Mouse (Mus musculus): ENCODE data around the gene Mob3c. TPM values are rescaled to one million over a fixed set of nuclear protein-coding genes. Genes with fewer than 3 reads are reported as not detected.

Mob3c gene
- polyA plus RNA-seq, 1 experiment from 2014 or later = 8.8 TPM

DNA sequence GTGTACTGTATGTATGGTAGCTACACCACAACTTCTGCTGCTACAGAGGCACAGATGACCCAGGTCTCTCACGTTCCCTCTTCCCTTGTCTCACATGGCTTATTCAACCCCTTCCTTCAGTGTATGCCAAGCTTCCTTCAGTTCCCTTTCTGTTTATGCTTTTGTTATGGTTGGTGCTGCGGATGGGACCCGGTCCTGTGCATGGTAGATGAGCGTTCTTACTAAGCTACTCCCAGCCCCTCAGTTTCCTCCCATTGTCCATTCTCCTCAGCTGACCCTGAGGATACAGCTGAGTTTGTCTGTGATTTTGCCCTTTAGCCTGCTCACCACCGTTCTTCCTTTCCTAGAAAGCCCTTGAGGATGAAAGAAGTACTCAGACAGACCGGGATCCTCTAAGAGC lies 23.7 kb downstream of the Mob3c start:
- Histone ChIP-seq H3K27me3 (0 out of 2 replicates have a peak, but pooled peaks cover 4% of the 10 kb centered on the region), H3K9ac (replicated peaks) (no peak overlapping the region), H3K4me3 (replicated peaks) (no peak overlapping the region), H3K9me3 (no peaks in the 10 kb centered on the region), H3K4me2 (no peak overlapping the region), H3K36me3 (peaks cover 53% of the 10 kb centered on the region), H3K27ac (no peak overlapping the region), H3K4me1 (replicated peaks) (peaks cover 32% of the 10 kb centered on the region)
- ATAC-seq (ENCODE audit: insufficient number of reproducible peaks, insufficient read depth, low FRiP score, low TSS enrichment, low read depth) = no peak
- WGBS = 91% methylated on average over 6 of the region's 6 CpGs

DNA sequence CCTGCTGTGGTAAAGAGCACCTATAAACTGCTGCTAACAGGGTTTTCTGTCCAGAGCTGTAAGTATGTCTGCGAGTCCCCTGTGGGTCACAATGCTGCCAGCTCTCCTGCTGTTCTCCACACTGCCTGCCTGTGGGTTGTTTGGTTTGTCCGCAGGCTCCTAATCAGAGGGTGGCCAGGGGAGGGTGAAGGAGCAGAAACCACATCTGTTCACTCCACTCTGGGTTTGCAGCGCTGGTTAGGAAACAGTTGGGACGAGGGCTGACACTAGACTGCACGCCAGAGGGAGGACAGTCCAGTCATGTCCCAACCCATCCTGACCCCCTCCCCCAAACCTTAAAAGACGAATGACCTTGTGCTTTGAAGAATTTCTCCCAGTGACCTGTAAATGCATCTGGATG lies 27.2 kb downstream of the Mob3c start:
- Histone ChIP-seq H3K27me3 (0 out of 2 replicates have a peak, but pooled peaks cover 5% of the 10 kb centered on the region), H3K9ac (replicated peaks) (no peak overlapping the region), H3K27ac (peak overlapping the region; percentile 69), H3K9me3 (no peaks in the 10 kb centered on the region), H3K4me2 (peak overlapping the region; percentile 31), H3K36me3 (peaks cover 60% of the 10 kb centered on the region), H3K4me1 (replicated peaks) (peaks cover 37% of the 10 kb centered on the region), H3K4me3 (replicated peaks) (no peak overlapping the region)
- ATAC-seq (ENCODE audit: insufficient number of reproducible peaks, insufficient read depth, low FRiP score, low TSS enrichment, low read depth) = peak; percentile 55; the same call in 1 of the 2 replicates
- 19% methylated on average over 6 of the region's 6 CpGs for WGBS

DNA sequence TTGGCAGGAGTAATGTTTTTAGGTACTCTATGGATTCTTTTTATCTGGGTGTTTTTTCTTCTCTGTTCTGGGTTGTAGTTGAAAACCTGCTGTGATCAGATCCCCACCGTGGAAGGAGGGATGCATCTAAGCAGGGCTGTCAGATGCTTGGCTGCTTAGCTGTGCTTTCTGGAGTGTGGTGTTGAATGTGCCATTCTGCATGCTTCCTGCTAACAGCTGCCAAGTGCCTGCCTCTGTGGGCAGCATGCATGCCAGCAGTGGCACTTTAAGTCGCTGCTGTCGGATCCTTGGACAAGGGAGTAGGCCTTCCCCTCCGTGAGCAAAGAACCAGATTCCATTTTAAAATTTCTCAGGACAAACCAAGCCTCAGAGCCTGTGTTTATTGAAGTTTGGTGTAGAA lies 27.7 kb downstream of the Mob3c start:
- Histone ChIP-seq H3K4me1 (replicated peaks) (peaks cover 37% of the 10 kb centered on the region), H3K4me3 (replicated peaks) (no peak overlapping the region), H3K36me3 (peaks cover 61% of the 10 kb centered on the region), H3K9me3 (no peaks in the 10 kb centered on the region), H3K9ac (replicated peaks) (peak overlapping the region; percentile 24; the same call in 1 of the 2 replicates), H3K4me2 (no peak overlapping the region), H3K27me3 (0 out of 2 replicates have a peak, but pooled peaks cover 5% of the 10 kb centered on the region), H3K27ac (peak overlapping the region; percentile 69)
- ATAC-seq (ENCODE audit: insufficient number of reproducible peaks, insufficient read depth, low FRiP score, low TSS enrichment, low read depth) = no peak
- 72% methylated on average over 4 of the region's 4 CpGs for WGBS

DNA sequence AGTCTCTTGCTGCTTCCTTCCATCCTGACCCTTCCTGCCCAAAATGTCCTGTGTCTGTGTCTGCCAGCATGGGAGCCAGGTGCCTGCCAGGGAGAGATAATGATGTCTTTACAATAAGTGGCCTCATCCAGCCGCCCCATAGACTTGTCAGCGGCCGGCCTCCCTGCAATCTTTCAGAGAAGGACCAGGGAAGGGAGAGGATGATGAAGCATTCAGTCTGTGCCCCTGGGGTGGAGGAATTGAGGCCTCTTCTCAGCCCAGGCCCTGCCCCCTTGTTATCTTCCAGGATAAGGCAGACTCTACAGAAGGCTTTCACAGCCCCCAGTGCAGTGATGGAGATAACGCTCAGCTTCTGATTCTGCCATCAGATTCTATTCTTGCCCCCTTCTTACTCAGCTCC lies 28.4 kb downstream of the Mob3c start:
- Histone ChIP-seq H3K4me1 (replicated peaks) (peaks cover 37% of the 10 kb centered on the region), H3K9me3 (no peaks in the 10 kb centered on the region), H3K36me3 (peaks cover 62% of the 10 kb centered on the region), H3K27me3 (0 out of 2 replicates have a peak, but pooled peaks cover 5% of the 10 kb centered on the region), H3K9ac (replicated peaks) (no peak overlapping the region), H3K27ac (no peak overlapping the region), H3K4me2 (no peak overlapping the region), H3K4me3 (replicated peaks) (no peak overlapping the region)
- 68% methylated on average over 4 of the region's 4 CpGs for WGBS
- ATAC-seq (ENCODE audit: insufficient number of reproducible peaks, insufficient read depth, low FRiP score, low TSS enrichment, low read depth) = no peak

DNA sequence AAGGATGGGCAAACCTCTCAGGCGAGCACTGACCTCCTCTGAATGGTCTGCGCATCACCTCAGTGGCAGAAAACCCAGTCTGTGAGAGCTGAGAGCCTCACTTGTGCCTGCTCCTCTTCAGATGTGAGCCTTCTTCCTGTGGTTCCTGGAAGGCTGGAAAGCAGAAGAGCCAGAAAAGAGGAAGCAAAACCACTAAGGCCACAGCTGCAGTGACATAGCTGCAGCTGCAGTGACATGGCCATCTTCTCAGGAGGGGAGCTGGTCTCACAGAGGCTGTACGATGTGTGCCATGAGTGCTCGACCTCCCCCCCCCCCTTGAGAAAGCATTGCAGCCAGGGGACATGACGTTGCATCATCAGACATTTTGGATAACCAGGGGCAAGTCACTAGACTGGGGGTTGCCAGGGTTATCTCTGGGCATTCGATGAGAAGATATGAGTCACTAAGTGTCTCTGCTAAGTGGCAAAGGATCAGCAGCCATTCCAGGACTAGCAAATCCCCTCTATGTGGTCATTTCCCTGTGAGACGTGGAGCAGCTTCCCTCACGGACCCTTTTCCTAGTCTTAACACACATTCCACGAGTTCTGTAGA lies 29.5 kb downstream of the Mob3c start:
- peaks cover 47% of the 10 kb centered on the region for H3K4me1 ChIP-seq (replicated peaks)
- no peak overlapping the region for H3K4me2 ChIP-seq
- no peak for ATAC-seq (ENCODE audit: insufficient number of reproducible peaks, insufficient read depth, low FRiP score, low TSS enrichment, low read depth)
- H3K27me3 ChIP-seq = 0 out of 2 replicates have a peak, but pooled peaks cover 5% of the 10 kb centered on the region
- no peaks in the 10 kb centered on the region for H3K9me3 ChIP-seq
- H3K9ac ChIP-seq (replicated peaks) = no peak overlapping the region
- H3K36me3 ChIP-seq = peaks cover 60% of the 10 kb centered on the region
- WGBS = 84% methylated on average over 9 of the region's 9 CpGs
- no peak overlapping the region for H3K27ac ChIP-seq
- no peak overlapping the region for H3K4me3 ChIP-seq (replicated peaks)

DNA sequence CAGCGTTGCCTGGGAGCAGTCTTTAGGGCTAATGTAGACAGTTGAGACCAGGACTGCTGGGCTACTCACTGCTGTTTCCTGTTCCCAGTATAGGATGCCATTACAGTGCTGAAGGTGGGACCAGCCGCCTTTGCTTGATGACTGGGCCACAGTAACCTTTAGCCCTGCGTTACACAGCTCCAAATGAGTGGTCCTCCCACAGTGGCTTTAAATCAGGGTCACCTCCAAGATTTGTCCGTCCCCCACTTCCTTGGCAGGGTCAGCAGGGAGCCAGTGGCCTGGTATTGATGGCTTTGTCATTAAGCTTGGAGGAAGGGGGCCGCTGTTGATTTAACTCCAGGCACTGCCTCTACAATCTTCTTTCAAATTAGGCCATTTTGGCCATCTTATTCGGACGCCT lies 35.5 kb downstream of the Mob3c start:
- Histone ChIP-seq H3K4me3 (replicated peaks) (no peak overlapping the region), H3K4me2 (peak overlapping the region; percentile 30; the same call in 1 of the 2 replicates), H3K9me3 (no peaks in the 10 kb centered on the region), H3K36me3 (peaks cover 47% of the 10 kb centered on the region), H3K9ac (replicated peaks) (no peak overlapping the region), H3K4me1 (replicated peaks) (peaks cover 48% of the 10 kb centered on the region), H3K27me3 (peaks cover 7% of the 10 kb centered on the region; the same call in 1 of the 2 replicates), H3K27ac (peak overlapping the region; percentile 90)
- WGBS = 13% methylated on average over 7 of the region's 7 CpGs
- peak; percentile 20; the same call in 1 of the 2 replicates for ATAC-seq (ENCODE audit: insufficient number of reproducible peaks, insufficient read depth, low FRiP score, low TSS enrichment, low read depth)

DNA sequence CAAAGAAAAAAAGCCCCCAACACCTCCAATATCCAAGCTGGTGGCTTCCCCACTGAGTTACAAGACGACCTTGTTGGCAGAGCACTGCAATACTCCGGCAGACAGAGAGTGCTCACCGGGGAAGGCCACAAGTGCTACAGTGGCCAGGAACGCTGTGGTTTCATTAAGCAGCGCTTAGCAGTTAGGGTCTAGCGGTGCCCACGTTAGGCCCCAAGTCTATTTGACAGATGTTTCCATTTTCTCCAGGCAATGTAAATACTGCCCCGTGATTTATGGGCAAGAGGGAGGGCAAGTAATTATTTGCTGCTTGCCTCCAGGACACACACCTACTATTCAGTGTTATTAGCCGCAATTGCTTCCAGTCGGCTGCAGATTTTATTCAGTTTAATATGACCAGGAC lies 36.0 kb downstream of the Mob3c start:
- Histone ChIP-seq H3K27ac (peak overlapping the region; percentile 90), H3K4me1 (replicated peaks) (peaks cover 53% of the 10 kb centered on the region), H3K4me3 (replicated peaks) (no peak overlapping the region), H3K9ac (replicated peaks) (no peak overlapping the region), H3K9me3 (no peaks in the 10 kb centered on the region), H3K27me3 (peaks cover 7% of the 10 kb centered on the region; the same call in 1 of the 2 replicates), H3K36me3 (peaks cover 44% of the 10 kb centered on the region), H3K4me2 (peak overlapping the region; percentile 30; the same call in 1 of the 2 replicates)
- ATAC-seq (ENCODE audit: insufficient number of reproducible peaks, insufficient read depth, low FRiP score, low TSS enrichment, low read depth) = peak; percentile 86
- WGBS = 4% methylated on average over 10 of the region's 10 CpGs

DNA sequence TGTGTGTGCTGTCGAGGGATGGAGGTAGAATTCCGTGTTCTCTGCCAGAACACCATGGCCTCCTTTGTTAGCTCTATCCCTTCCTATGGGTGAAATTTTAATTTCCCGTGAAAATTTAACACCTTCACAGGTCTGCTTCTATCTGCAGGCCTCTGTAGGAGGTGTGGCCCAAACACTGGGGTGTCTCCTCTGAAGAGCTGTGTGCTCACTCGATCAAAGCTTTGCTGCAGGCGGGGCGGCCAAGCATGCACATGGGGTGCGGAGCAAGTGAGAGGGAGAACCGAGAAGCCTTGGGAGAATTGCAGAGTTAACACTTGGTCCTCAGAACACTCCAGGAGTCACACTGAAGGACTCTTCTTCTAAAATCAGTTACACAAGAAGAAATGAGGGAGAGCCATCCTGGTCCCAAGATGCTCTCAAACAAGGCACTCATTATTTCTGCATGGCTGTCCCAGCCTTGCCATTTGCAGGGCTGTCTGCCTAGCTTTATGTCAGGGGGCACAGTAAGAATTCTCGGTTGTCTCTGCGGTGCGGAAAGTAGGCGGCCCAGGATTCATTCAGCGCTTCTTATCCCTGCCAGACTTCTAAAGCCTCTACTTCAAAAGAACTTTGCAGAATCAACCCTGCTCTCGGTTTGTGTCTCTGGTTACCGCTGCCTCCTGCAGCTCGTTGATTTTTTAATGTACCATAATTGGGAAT lies 41.8 kb downstream of the Mob3c start:
- H3K4me3 ChIP-seq (replicated peaks) = no peak overlapping the region
- no peak overlapping the region for H3K4me2 ChIP-seq
- H3K27me3 ChIP-seq = peaks cover 14% of the 10 kb centered on the region; the same call in 1 of the 2 replicates
- peaks cover 39% of the 10 kb centered on the region for H3K4me1 ChIP-seq (replicated peaks)
- peak overlapping the region; percentile 37; the same call in 1 of the 2 replicates for H3K27ac ChIP-seq
- H3K9me3 ChIP-seq = no peaks in the 10 kb centered on the region
- H3K9ac ChIP-seq (replicated peaks) = no peak overlapping the region; the same call in 1 of the 2 replicates
- peaks cover 48% of the 10 kb centered on the region for H3K36me3 ChIP-seq
- 16% methylated on average over 16 of the region's 16 CpGs for WGBS
- ATAC-seq (ENCODE audit: insufficient number of reproducible peaks, insufficient read depth, low FRiP score, low TSS enrichment, low read depth) = no peak

DNA sequence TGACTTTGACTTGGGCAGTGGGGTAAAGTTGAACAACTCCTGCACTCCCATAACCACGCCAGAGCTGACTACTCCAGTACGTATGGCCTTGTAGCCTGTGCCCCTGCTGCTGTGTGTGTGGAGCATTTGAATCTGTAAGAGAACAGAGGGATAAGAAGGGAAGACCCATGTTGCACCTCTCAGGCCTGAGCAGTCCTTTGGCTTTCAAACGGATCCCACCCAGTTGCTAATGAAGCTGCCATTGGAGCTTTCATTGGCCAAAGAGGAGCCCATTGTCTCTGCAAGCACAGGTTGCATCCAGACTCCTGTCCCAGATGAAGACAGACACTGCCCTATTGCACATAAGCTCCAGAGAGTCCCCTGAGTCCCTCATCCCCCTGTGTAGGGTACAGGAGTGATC lies 45.3 kb downstream of the Mob3c start:
- Histone ChIP-seq H3K9me3 (no peaks in the 10 kb centered on the region), H3K4me3 (replicated peaks) (no peak overlapping the region), H3K4me1 (replicated peaks) (peaks cover 34% of the 10 kb centered on the region), H3K27ac (no peak overlapping the region), H3K4me2 (no peak overlapping the region), H3K9ac (replicated peaks) (no peak overlapping the region), H3K36me3 (peaks cover 61% of the 10 kb centered on the region), H3K27me3 (peaks cover 17% of the 10 kb centered on the region)
- ATAC-seq (ENCODE audit: insufficient number of reproducible peaks, insufficient read depth, low FRiP score, low TSS enrichment, low read depth) = no peak
- WGBS = 84% methylated on average over 3 of the region's 3 CpGs

DNA sequence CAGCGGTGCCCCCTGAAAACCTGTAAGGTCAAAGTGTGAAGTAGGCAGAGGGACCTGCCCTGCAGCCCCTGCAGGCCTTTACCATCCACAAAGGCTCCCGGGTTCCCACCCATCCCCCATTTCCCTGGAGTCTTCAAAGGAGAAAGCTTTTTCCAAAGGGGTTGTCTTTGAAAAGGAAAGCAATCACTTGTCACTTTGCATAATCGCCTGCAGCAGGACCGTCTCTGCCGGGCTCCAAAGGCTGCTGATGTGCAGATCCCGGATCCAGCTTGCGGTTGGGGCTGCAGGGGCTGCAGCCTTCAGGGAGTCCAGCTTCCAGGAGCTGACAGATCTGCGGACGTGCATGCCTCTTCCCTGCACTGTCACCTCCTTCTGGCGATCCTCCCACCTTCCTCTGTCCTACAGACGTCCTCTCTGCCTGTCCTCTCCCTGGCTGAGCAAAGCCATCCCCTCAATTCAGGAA lies 50.4 kb downstream of the Mob3c start:
- no peak overlapping the region for H3K9ac ChIP-seq (replicated peaks)
- WGBS = 7% methylated on average over 11 of the region's 11 CpGs
- H3K9me3 ChIP-seq = no peaks in the 10 kb centered on the region
- no peak for ATAC-seq (ENCODE audit: insufficient number of reproducible peaks, insufficient read depth, low FRiP score, low TSS enrichment, low read depth)
- H3K27me3 ChIP-seq = peaks cover 18% of the 10 kb centered on the region
- peaks cover 38% of the 10 kb centered on the region for H3K36me3 ChIP-seq
- no peak overlapping the region for H3K4me3 ChIP-seq (replicated peaks)
- no peak overlapping the region for H3K27ac ChIP-seq
- H3K4me2 ChIP-seq = no peak overlapping the region
- peaks cover 16% of the 10 kb centered on the region for H3K4me1 ChIP-seq (replicated peaks)

DNA sequence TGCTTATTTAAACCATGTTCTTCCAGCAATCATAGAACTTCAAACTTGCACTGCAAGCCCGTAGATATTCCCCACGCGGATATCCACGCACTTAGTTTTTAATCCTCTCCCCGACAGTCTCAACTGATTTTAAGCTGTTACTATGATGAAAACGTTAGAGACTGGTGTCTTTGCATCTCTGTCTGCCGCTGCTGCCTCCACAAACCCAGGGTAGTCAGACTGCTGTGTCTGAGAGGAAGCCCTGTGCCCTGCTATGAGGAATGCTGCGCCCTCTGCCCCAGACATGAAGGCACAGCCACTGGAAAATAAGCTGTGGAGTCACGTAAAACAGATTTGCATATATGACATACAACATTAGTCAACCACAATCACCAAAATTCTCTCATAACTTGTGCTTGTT lies 50.9 kb downstream of the Mob3c start:
- no peak overlapping the region for H3K9ac ChIP-seq (replicated peaks)
- no peak overlapping the region for H3K27ac ChIP-seq
- no peak overlapping the region for H3K4me3 ChIP-seq (replicated peaks)
- WGBS = 49% methylated on average over 9 of the region's 9 CpGs
- H3K4me2 ChIP-seq = no peak overlapping the region
- H3K36me3 ChIP-seq = peaks cover 32% of the 10 kb centered on the region
- ATAC-seq (ENCODE audit: insufficient number of reproducible peaks, insufficient read depth, low FRiP score, low TSS enrichment, low read depth) = no peak
- H3K4me1 ChIP-seq (replicated peaks) = peaks cover 16% of the 10 kb centered on the region
- H3K27me3 ChIP-seq = peaks cover 18% of the 10 kb centered on the region
- no peaks in the 10 kb centered on the region for H3K9me3 ChIP-seq
